Mouse (Mus musculus) heart, embryonic 12.5 days (tissue): ENCODE data around the gene Pim1. TPM values are rescaled to one million over a fixed set of nuclear protein-coding genes. Genes with fewer than 3 reads are reported as not detected.
"Not testable (repeated sequence)": the region's sequence is repeated elsewhere in the genome, so short reads cannot be mapped to it uniquely, and the experiment has no call there.

Experiments
- ATAC-seq: fragments of 200-750 bp; cut with Nextera tagmentation; 2 replicates; pipeline ENCODE4 v1.8.0; 2017; ENCODE audit warnings: moderate TSS enrichment, moderate library complexity; ENCODE audit not compliant: insufficient number of reproducible peaks, low FRiP score
- H3K27ac ChIP-seq: fragments of 300-500 bp; sonication (generic); 2 replicates; pipeline ENCODE4 v1.5.1; 2016; ENCODE audit warnings: mild to moderate bottlenecking, moderate library complexity; ENCODE audit not compliant: poor library complexity, severe bottlenecking
- H3K27me3 ChIP-seq: fragments of 300-500 bp; sonication (generic); replicated peaks from 2 replicates; pipeline ENCODE4 v1.6.1; 2016; ENCODE audit warnings: mild to moderate bottlenecking, moderate library complexity
- H3K36me3 ChIP-seq: fragments of 300-500 bp; sonication (generic); 2 replicates; pipeline ENCODE4 v1.6.1; 2016; ENCODE audit warnings: mild to moderate bottlenecking, moderate library complexity
- H3K4me1 ChIP-seq: fragments of 300-500 bp; sonication (generic); replicated peaks from 2 replicates; pipeline ENCODE4 v1.6.1; 2016; ENCODE audit warnings: mild to moderate bottlenecking
- H3K4me2 ChIP-seq: fragments of 300-500 bp; sonication (generic); 2 replicates; pipeline ENCODE4 v1.6.1; 2016; ENCODE audit warnings: mild to moderate bottlenecking, moderate library complexity
- H3K4me3 ChIP-seq: fragments of 300-500 bp; sonication (generic); 2 replicates; pipeline ENCODE4 v1.5.1; 2016; ENCODE audit warnings: mild to moderate bottlenecking
- H3K9ac ChIP-seq: fragments of 300-500 bp; sonication (generic); 2 replicates; pipeline ENCODE4 v1.6.1; 2016; ENCODE audit warnings: mild to moderate bottlenecking, moderate library complexity
- H3K9me3 ChIP-seq: fragments of 300-500 bp; sonication (generic); replicated peaks from 2 replicates; pipeline ENCODE4 v1.6.1; 2016; ENCODE audit warnings: mild to moderate bottlenecking, moderate library complexity
- WGBS: fragments of 180-500 bp; shearing (Covaris S2); methylation state at CpG from one replicate; pipeline ENCODE4 v1.1.7; 2016; 5-methylcytosine and 5-hydroxymethylcytosine counted together
- polyA plus RNA-seq: library from polyadenylated mRNA; unstranded; fragments of >200 nt; fragmentation: Nextera tagmentation; extraction: Ambion mirVana; gene quantifications from 2 replicates; pipeline ENCODE4 v1.2.1, GENCODE M21; 2016

The Pim1 gene
- polyA plus RNA-seq, result 25.1 and 27.0 TPM in 2 replicates

DNA sequence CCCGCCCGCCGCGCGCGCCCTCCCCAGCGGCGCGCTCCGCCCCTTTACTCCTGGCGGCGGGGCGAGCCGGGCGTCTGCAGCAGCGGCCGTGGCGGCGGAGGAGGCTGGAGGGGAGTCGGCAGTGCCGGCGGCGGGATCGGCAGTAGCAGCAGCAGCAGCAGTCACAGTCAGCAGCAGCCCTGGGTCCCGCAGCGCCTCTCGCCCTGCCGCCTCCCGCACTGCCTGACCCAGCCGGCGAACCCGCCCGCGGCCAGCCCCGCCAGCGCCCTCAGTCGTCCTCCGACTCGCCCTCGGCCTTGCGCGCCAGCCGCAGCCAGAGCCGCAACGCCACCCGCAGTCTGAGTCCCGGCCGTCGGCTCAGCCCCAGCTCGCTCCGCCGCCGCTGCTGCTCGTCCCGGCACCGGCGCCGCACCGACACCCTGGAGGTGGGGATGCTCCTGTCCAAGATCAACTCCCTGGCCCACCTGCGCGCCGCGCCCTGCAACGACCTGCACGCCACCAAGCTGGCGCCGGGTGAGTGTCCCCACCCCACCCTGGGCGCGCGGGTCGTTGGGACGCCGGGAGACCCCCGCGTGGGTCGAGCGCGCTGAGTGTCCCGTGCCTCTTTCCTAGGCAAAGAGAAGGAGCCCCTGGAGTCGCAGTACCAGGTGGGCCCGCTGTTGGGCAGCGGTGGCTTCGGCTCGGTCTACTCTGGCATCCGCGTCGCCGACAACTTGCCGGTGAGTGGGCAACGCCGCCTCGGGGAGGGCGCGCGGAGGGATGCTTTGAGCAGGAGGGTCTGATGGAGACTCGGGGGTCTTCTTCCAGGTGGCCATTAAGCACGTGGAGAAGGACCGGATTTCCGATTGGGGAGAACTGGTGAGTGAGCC lies at the start of gene Pim1:
Gene Pim1, plus strand, starts transcription at position 41 of the 869 bp plus-strand sequence.
- no peak for ATAC-seq
- under 1% methylated on average over 75 of the region's 99 CpGs for WGBS
- Histone ChIP-seq H3K9ac (peak within 1 kb of the TSS; percentile 94), H3K4me1 (peaks cover 24% of the 10 kb centered on the region), H3K9me3 (no peaks in the 10 kb centered on the region), H3K27ac (peak within 1 kb of the TSS; percentile 93), H3K36me3 (peaks cover 22% of the 10 kb centered on the region), H3K4me2 (peak within 1 kb of the TSS; percentile 95), H3K4me3 (peak within 1 kb of the TSS; percentile 85), H3K27me3 (no peaks in the 10 kb centered on the region)

DNA sequence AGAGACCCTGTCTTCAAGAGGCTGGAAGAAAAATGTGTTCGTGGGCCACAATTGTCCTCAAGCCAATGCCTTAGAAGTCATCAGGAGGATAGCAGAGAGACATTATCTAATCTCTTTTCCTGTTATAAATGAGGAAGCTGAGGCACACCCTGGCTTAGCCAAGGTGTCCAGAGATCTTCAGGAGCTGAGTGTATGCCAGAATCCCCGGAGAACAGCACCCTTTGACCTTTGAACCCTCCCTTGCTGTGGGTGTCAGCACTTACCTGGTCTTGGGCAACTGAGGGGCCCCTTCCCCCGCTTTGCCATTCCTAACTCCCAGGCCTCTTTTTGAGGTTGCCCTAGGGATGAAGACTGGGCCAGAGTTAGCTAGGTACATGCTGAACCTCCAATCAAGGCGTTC lies 49.0 kb upstream of the Pim1 start:
- H3K27ac ChIP-seq, result peak overlapping the region; percentile 61; the same call in 1 of the 2 replicates

DNA sequence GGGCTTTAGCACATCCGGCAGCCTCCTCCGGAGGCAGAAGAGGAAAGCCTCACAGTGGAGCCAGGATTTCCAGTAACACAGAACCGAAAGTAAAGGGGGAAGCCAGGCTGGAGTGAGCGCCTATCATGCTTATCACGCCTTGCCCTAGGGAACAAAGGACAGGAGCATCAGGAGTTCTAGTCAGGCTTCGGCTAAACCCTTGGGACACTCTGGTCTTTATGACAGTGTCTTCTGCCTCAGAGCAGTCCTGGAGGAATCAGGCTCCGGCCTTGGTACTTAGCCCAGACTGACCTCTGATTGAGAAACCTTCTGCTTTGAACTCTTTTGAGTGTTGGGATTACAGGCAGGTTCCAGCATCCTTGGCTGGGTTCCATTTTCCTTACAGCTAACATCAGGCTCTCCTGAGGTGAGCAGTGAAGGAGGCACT lies 48.4 kb upstream of the Pim1 start:
- no peak for ATAC-seq
- Histone ChIP-seq H3K4me1 (peaks cover 67% of the 10 kb centered on the region), H3K4me2 (no peak overlapping the region), H3K36me3 (no peaks in the 10 kb centered on the region), H3K4me3 (no peak overlapping the region), H3K9ac (peak overlapping the region; percentile 16; the same call in 1 of the 2 replicates), H3K27me3 (no peaks in the 10 kb centered on the region), H3K9me3 (no peaks in the 10 kb centered on the region), H3K27ac (peak overlapping the region; percentile 61; the same call in 1 of the 2 replicates)
- WGBS, result 31% methylated on average over 7 of the region's 7 CpGs

More for the DNA sequence above, 49.0 kb upstream of the Pim1 start:
- Histone ChIP-seq H3K27me3 (no peaks in the 10 kb centered on the region), H3K36me3 (no peaks in the 10 kb centered on the region), H3K9ac (no peak overlapping the region), H3K4me3 (no peak overlapping the region), H3K4me2 (no peak overlapping the region), H3K4me1 (peaks cover 71% of the 10 kb centered on the region), H3K9me3 (no peaks in the 10 kb centered on the region)
- ATAC-seq, result no peak
- WGBS, result 55% methylated on average over 4 of the region's 4 CpGs

DNA sequence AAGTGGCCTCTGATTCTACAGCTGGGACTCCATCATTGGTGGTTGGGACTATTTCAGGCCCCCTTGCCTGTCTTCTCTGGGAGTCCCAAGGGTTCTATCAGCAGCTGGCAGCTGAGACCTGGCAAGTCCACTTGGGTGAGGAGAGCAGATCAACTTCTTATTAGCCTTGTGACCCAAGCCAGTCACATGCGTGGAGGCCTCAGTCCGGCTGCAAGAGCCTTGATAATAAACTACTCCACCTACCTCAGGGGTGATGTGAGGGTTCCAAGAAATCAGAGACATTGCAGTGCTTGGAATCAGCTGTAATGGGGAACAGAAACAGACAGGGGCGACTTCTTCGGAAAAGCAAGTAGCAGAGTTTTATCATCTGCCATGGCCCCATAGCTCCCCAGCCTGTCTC lies 46.8 kb upstream of the Pim1 start:
- H3K27me3 ChIP-seq, result no peaks in the 10 kb centered on the region
- no peaks in the 10 kb centered on the region for H3K9me3 ChIP-seq
- no peak overlapping the region for H3K9ac ChIP-seq
- H3K4me1 ChIP-seq, result peaks cover 73% of the 10 kb centered on the region
- H3K4me2 ChIP-seq, result no peak overlapping the region
- ATAC-seq, result peak; percentile 70
- peak overlapping the region; percentile 71 for H3K27ac ChIP-seq
- no peaks in the 10 kb centered on the region for H3K36me3 ChIP-seq
- 47% methylated on average over 4 of the region's 4 CpGs for WGBS
- H3K4me3 ChIP-seq, result no peak overlapping the region

DNA sequence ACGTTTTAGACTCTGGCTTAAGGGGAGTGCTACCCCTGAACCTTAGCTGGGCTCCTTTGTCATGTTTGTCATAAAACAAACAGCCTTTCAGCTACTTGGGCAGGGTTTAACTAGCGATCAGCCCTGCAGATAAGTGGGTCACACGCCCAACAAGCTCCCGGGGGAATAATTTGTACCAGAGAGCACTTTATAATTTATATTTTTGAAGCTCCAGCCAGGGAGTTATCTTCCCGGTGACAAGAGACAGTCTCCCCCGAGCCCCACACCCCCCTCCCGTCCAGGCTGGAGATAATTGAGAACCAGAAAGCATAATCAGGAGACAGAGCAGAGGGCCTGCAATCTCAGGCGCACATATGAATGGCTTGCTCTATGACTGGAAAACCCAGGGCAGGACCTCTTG lies 45.5 kb upstream of the Pim1 start:
- H3K4me2 ChIP-seq, result peak overlapping the region; percentile 8; the same call in 1 of the 2 replicates
- H3K9ac ChIP-seq, result peak overlapping the region; percentile 19; the same call in 1 of the 2 replicates
- no peak for ATAC-seq
- no peak overlapping the region for H3K4me3 ChIP-seq
- H3K9me3 ChIP-seq, result no peaks in the 10 kb centered on the region
- no peaks in the 10 kb centered on the region for H3K36me3 ChIP-seq
- H3K4me1 ChIP-seq, result peaks cover 73% of the 10 kb centered on the region
- 14% methylated on average over 8 of the region's 8 CpGs for WGBS
- H3K27ac ChIP-seq, result peak overlapping the region; percentile 71
- no peaks in the 10 kb centered on the region for H3K27me3 ChIP-seq

DNA sequence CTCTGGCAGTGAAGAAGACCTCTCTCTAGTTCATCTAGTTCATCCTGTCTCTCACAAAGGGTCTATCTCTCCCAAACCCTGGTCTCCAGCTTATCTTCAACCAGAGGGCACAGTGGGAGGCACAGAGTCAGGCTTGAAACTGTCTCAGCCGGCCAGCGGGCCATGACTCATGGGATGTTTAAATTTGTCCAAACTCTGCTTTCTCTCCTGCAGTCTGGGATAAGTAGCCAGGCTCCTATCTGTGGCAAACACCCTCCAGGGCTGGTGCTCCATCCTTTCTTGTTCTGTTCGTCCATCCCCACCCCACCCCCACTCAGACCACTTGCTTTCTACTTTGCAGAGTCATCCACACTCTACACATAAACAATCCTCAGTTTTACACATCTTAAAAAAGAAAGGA lies 43.2 kb upstream of the Pim1 start:
- Histone ChIP-seq H3K4me3 (no peak overlapping the region), H3K9me3 (no peaks in the 10 kb centered on the region), H3K4me2 (no peak overlapping the region), H3K27me3 (no peaks in the 10 kb centered on the region), H3K36me3 (no peaks in the 10 kb centered on the region), H3K4me1 (peaks cover 71% of the 10 kb centered on the region), H3K27ac (peak overlapping the region; percentile 94), H3K9ac (no peak overlapping the region)
- 21% methylated on average over 3 of the region's 3 CpGs for WGBS
- peak; percentile 82 for ATAC-seq

DNA sequence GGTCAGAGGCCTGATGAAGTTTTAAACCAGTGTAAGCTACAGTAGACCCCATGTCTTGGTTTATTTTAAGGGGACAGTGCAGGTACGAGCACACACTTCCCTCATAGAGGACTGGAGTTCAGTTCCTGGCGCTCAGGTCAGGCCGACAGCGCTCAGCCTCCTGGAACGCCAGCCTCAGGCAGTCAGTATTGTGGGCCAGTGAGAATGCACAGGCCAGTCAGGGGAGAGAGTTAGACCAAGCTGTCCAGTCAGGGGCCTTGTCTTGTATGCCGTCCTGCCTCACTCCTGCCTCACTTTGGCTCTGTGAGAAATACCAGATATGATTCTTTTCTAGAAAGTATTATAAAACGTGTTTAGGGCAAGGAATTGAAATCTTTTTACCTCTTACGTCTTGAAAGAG lies 42.5 kb upstream of the Pim1 start:
- no peaks in the 10 kb centered on the region for H3K9me3 ChIP-seq
- peak; percentile 44; the same call in 1 of the 2 replicates for ATAC-seq

DNA sequence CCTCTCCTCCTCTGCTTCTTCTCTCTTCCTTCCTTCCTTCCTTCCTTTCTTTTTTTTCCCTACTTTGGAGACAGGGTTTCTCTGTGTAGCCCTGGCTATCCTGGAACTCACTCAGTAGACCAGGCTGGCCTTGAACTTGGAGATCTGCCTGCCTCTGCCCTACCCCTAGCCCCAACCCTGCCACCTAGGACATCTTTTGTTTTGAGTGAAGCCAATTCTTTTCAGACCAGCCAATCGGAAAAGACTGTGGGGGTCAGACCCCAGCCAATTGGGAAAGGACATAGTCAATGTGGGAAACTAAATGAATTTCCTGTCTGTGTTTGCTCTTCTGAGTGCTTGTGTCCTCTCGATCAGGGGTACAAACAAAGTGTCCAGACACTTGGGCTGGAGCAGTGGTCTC lies 42.0 kb upstream of the Pim1 start:
- Histone ChIP-seq H3K4me1 (peaks cover 68% of the 10 kb centered on the region), H3K36me3 (no peaks in the 10 kb centered on the region), H3K4me2 (no peak overlapping the region), H3K4me3 (no peak overlapping the region), H3K9ac (no peak overlapping the region), H3K27me3 (no peaks in the 10 kb centered on the region), H3K9me3 (no peaks in the 10 kb centered on the region), H3K27ac (peak overlapping the region; percentile 94)
- ATAC-seq, result no peak
- WGBS, result 57% methylated on average over 2 of the region's 2 CpGs

More for the DNA sequence above, 42.5 kb upstream of the Pim1 start:
- H3K4me2 ChIP-seq, result no peak overlapping the region
- H3K36me3 ChIP-seq, result no peaks in the 10 kb centered on the region
- no peak overlapping the region for H3K9ac ChIP-seq
- H3K27ac ChIP-seq, result peak overlapping the region; percentile 94
- peaks cover 69% of the 10 kb centered on the region for H3K4me1 ChIP-seq
- no peaks in the 10 kb centered on the region for H3K27me3 ChIP-seq
- H3K4me3 ChIP-seq, result no peak overlapping the region
- WGBS, result 50% methylated on average over 8 of the region's 8 CpGs

DNA sequence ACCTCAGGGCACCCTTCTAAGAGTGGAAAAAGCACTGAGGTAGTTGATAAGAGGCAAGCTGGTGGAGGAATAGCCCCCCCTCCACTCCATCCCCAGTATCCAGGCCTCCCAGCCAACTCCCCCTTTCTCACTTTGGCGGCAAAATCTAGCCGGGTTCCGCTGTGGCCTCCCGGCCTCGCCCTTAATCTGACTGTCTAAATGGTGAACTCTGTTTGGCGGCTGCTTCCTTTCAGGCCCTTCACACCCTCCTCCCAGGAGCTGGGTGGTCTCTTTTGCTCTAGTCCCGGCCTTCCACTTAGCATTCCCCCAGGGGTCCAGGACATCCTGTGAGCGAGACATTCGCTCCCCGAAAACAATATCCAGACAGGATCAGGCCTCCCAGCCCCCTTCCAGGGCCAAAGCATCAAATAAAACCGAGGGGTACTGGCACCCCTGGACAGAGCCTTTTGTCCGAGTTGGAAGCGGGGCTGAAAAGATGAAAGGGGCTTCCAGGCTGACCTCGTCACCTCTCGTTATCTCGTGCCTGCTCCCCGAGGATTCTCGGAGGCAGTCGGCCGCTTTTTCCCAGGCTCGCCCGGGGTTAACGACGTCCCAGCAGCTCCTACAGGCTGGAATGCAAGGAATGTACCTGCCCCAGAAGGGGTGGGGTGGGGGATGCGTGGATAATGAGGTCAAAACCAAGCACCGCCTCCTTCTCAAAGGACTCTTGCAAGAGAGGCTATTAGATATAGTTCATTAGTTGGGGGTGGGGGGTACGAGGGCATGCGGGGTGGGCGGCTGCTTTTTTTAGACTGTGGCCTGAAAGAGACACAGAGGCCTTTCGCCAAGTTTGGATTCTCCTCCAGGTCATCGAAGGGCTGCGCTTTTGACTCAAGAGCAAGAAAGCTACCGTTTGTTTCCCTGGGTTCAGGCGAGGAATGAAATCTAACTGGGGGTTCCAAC lies 39.4 kb upstream of the Pim1 start:
- no peaks in the 10 kb centered on the region for H3K36me3 ChIP-seq
- peak overlapping the region; percentile 63 for H3K9ac ChIP-seq
- peaks cover 56% of the 10 kb centered on the region for H3K4me1 ChIP-seq
- 3% methylated on average over 34 of the region's 34 CpGs for WGBS
- H3K4me2 ChIP-seq, result peak overlapping the region; percentile 62
- H3K27me3 ChIP-seq, result no peaks in the 10 kb centered on the region
- peak; percentile 40; the same call in 1 of the 2 replicates for ATAC-seq
- H3K27ac ChIP-seq, result peak overlapping the region; percentile 94
- peak overlapping the region; percentile 19 for H3K4me3 ChIP-seq
- H3K9me3 ChIP-seq, result no peaks in the 10 kb centered on the region

DNA sequence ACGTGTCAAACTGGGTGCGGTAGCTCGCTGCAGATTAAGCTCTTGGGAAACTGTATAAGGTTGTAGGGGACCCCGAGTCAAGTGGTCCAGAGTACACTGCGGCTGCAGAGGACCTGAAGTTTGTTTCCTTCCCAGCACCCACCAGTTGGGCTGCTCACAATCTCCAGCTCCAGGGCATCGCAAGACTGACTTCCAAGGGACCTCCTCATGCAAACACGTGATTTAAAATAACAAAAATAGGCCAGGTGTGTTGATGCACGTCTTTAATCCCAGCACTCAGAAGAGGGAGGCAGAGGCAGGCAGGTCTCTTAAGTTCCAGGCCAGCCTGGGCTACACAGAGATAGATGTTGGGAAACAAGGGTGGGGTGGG lies 38.7 kb upstream of the Pim1 start:
- ATAC-seq, result no peak
- no peak overlapping the region for H3K4me3 ChIP-seq
- 29% methylated on average over 8 of the region's 8 CpGs for WGBS
- no peaks in the 10 kb centered on the region for H3K36me3 ChIP-seq
- peak overlapping the region; percentile 94 for H3K27ac ChIP-seq
- H3K9ac ChIP-seq, result no peak overlapping the region
- no peaks in the 10 kb centered on the region for H3K27me3 ChIP-seq
- no peaks in the 10 kb centered on the region for H3K9me3 ChIP-seq
- H3K4me2 ChIP-seq, result peak overlapping the region; percentile 62
- peaks cover 63% of the 10 kb centered on the region for H3K4me1 ChIP-seq

DNA sequence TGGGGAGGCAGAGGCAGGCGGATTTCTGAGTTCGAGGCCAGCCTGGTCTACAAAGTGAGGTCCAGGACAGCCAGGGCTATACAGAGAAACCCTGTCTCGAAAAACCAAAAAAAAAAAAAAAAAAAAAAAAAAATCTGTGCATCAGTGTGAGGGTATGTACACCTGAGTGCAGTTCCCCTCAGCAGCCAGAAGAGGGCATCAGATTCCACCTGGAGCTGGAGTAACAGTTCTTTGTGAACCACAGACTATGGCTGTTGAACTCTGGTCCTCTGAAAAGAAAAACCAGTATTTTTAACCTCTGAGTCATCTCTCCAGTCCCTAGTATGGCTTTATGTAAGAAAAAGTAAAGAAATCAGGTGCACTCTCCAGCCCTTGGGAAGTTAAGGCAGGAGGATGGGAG lies 36.4 kb upstream of the Pim1 start:
- not testable (repeated sequence) for H3K27me3 ChIP-seq, ATAC-seq, H3K27ac ChIP-seq, H3K4me2 ChIP-seq, H3K9me3 ChIP-seq, H3K36me3 ChIP-seq, H3K9ac ChIP-seq, H3K4me3 ChIP-seq
- 77% methylated on average over 3 of the region's 3 CpGs for WGBS
- H3K4me1 ChIP-seq, result peaks cover 67% of the 10 kb centered on the region
